Mouse (Mus musculus) left cerebral cortex, adult 11 months (tissue): ENCODE results near the gene Cacna2d2.
"Not testable (repeated sequence)": the region's sequence is repeated elsewhere in the genome, so short reads cannot be mapped to it uniquely, and the experiment has no call there.

Experiments used
- DNase-seq: peaks from one replicate; pipeline ENCODE4 v3.0.0; 2022; ENCODE audit warnings: low spot score

Gene Cacna2d2

DNA sequence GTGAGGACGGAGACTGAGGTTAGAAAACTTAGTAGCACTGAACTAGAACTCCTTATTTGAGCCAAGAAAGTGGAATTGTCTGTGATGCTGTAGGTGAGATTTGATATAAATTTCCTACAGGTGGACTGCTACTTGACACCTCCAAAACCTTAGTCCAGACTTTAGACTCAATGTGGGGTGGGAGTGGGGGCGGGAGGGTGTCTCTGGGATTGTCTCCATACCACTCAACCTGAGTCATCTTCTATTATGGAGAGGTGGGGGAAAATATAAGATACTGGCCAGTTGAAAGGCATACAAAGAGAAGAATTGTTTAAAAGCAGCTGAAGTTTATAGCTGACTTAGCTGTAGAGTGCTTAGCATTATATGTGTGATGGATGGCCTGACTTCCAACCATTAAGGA is 156.3 kb downstream of the Cacna2d2 start:
- DNase-seq: no peak

DNA sequence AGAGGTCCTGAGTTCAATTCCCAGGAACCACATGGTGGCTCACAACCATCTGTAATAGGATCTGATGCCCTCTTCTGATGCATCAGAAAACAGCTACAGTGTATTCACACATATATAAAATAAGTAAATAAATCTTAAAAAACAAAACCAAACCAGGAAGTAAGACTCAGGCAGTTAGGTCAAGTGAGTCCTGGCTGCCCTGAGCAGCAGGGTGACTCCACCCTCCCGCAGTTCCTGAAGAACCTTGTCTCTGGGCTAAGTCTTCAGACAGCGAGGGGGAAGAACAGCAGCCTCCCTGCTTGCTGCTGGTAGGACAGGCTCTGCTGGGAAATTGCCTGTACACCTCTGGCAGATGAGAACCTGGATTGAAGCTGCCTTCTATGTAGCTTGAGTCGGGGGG is 156.9 kb downstream of the Cacna2d2 start:
- DNase-seq: no peak

DNA sequence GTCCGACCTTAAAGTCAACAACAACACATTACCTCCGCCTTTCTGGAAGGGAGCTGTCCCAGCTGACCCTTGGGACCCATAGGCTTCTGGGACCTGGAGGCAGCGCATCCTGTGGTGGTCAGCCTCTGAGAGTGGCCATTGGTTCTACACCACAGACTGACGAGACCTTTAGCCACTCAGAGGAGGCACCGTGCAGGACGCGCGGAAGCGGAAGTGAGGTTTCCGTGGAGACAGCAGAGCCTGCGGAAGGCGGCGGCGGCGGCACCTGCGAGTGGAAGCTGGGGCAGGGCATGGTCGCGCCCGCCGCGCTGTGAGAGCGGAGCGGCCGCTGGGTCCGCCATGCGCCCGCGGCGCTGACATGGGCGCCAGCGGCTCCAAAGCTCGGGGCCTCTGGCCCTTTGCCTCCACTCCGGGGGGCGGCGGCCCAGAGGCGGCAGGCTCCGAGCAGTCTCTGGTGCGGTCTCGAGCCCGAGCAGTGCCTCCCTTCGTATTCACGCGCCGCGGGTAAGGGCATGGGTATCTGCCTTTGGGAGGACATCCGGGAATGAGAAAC is 163.7 kb downstream of the Cacna2d2 start, which contains the start of gene Tusc2:
Tusc2 (plus strand) TSS at position 227 of the 553 bp plus-strand sequence.
- peak; percentile 95 for DNase-seq

DNA sequence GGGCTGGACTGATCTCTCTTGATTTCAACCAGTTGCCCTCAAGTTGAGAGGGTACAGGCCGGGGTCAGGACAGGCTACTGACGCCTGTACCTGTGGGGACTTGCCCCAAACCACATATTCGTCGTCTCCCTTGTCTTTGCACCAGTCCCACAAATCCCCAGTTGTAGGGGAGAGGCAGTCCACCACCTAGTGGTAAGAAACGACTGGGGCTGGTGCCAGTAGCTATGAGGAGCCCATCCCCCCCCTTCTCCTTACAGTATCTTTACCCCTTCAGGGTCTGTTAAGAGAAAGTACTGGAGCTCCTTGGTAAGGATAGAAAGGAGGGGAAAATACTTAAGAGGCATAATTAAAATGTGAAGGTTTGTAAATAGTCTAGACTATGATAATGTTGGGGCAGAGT is 166.1 kb downstream of the Cacna2d2 start:
- not testable (repeated sequence) for DNase-seq

DNA sequence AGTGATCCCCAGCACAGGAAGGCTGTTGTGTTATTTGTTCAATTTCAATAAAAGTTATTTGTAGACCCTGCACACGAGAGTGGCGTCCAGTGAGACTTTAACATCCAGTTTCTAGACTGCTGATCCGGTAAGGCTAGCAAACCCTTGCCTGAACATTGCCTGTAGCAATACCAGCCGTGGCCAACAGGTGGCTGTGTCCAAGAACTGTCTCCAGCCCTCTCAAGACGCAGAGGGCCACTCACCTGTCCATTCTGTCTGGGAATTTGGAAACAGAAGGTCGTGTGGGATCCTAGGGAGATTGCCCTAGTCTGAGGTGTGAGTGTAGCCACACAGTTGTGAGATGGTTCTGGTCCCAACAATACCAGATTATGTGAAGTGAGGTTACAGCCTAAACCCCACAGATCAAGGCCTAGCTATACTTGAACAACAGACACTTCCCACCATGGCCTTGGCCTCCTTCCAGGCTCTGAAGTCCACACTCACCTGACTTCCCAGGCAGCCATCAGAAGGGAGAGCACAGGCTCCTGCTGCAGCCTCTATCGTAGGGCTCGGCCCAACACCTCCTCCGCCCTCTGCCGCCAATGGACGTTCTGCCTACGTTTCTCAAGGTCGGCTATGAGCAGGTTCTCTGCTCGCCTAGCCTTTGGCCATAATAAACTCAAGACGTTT is 166.8 kb downstream of the Cacna2d2 start:
- DNase-seq: no peak

DNA sequence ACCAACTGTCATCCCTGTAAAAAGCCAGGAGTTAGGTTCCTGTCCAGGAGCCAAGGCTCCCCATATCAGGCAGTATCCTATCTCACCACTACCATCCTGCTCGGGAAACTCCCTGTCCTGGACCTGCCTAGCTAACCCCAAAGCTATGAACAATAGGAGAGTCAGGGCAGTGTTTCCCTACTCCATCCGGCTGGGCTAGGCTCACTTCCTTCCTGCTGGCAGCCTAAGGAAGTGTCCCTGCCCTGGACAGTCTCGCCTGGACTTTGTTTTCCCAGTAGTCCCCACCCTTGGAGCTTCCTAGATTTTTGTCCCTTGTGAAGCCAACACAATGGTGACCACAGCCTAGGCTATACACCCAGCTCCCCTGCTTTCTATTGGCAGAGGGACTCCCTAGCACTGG is 167.4 kb downstream of the Cacna2d2 start:
- DNase-seq: no peak

DNA sequence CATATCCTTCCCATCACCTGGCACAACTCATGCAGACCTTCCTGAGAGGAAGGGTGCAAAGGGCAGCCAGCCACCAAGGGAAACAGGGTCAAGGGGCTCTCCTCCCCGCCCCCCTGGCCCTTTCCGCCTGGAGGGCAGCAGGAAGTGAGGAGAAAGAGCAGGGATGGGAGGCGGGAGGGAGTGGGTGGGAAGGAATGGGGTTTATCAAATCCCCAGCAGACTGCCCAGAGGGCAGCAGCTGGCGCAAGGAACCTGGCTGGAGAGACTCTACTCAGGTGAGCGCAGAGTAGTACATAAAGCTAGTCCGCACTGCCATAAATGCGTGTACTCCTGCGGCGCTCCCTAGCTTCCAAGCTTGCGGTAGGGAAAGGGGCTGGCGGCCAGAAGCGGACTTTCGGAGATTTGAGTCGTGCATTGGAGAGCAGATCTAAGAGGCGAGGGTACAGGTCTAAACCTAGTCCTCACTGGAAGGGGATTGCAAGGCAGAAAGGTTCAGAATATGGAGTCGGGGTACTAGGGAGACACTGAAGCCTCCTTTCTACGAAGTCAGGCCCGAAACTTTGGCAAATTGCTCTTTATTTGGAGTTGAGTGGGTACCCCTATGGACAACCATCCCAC is 168.4 kb downstream of the Cacna2d2 start, which contains the start of gene Hyal2:
Hyal2 (plus strand) TSS at position 244 of the 618 bp plus-strand sequence.
- DNase-seq: no peak

DNA sequence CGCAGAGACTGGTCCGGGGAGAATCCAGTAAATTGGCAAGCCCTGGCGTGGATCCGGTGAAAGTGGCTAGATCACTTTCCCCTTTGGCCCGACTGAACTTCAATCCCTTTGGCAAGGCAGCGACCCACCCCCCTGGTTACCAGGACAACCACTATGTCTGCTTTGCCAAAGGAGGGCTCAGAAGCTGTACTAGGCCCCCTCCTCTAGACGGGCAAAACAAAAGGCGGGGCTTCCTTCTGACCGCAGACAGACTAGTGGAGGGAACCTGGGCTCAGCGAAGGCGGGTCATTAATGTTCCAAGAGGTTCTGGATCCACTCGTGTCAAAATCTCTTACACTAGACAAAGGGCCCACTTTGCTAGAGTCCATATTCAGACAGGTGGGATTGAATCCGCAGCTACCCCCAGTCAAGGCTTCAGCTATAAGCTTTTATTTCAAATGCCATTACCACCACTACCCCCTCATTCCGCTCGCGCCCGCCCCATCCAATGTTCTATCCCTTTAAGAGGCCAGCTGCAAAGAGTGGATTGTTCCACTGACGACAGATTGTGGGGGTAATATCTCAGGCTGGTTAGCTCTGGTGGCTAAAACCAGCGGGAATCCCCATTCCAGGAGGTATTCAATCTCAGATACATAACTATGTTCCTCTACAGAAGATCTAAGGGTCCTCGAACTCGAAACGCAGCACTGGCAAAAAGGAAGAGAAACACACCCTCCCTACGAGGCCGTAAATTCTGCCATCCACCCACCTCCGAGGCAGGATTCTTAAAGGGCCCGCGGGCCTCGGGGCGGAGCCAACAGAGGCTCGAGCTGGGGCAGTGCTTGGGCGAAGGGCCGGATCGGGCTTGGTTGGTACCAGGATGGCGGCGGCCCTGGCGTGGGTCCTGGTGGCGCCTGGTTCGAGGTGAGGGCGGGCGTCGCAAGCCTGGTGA is 169.2 kb downstream of the Cacna2d2 start:
- DNase-seq: no peak

DNA sequence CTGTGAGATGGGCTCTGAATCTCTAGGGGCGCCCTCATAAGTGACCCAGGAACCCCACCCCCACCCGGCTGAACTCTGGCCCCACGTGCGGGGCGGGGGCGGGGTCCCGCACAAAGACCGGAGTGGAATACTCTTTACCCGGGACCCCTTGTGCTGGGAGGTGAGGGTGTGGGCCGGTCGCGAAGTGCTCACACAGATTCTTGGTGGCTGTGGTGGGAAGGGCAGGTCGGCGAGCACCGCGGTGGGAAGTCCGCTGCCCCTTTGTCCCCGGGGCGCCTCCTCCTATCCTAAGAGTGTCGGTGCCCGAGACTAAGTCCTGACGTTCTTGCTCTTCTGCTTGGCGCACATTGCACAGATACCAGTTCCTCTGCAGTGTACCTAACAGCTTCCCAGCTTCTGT is 169.9 kb downstream of the Cacna2d2 start:
- DNase-seq: no peak

DNA sequence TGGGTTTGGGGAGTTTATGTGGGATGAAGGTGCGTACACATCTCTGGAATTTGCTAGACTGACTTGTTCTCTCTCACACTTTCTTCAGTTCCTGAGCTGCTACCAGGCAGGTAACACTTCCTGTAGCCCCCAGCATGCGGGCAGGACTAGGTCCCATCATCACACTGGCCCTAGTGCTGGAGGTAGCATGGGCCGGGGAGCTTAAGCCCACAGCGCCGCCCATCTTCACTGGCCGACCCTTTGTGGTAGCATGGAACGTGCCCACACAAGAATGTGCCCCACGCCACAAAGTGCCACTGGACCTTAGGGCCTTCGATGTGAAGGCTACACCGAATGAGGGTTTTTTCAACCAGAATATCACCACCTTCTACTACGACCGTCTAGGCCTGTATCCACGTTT is 170.6 kb downstream of the Cacna2d2 start:
- DNase-seq: no peak

DNA sequence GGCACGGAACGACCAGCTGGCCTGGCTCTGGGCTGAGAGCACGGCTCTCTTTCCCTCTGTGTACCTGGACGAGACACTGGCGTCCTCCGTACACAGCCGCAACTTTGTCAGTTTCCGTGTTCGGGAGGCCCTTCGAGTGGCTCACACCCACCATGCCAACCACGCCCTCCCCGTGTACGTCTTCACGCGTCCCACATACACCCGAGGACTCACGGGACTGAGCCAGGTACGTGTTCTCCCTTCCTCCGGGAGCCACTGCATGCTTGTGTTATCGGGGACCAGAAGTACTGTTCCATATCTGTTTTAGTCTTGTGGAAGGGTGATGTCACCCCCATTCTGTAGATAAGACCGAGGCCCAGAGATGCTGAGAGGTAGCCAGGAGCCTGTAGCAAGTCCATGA is 171.4 kb downstream of the Cacna2d2 start:
- DNase-seq: no peak

DNA sequence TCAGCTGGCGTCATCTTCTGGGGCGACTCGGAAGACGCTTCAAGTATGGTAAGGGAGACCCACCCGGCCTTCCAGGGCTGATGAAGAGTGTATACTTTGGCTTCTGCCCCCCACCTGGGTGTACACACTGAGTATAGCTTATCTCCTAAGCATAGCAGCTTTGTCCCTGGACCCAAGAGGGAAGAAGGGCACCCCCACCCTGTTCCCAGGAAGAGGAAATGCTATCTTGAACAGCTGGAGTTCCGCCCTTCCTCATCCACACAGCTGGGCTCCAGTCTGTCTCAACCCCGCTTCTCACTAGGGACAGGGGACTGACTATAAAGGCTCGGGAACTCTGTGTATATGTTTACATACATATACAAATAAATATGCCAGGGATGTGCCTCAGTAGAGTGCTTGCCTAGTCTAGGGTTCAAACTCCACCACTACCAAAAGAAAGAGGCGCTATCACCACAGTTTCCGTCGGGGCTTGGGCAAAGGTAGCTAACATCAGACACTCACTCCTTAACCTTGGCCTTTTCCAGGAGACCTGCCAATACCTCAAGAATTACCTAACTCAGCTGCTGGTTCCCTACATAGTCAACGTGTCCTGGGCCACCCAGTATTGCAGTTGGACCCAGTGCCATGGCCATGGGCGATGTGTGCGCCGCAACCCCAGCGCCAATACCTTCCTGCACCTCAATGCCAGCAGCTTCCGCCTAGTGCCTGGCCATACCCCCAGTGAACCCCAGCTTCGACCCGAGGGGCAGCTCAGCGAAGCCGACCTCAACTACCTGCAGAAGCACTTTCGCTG is 172.3 kb downstream of the Cacna2d2 start:
- no peak for DNase-seq

DNA sequence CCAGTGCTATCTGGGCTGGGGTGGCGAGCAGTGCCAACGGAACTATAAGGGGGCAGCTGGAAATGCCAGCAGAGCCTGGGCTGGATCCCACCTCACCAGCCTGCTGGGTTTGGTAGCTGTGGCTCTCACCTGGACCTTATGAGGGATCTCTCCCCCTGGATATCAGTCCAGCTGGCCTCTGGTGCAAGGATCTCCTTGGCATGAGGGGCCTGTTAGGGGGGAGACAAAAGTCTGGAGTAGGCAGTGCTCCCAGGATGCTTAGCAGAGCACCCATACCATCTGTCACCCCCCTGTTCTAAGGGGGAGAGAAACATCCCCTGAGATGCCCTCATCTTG is 172.9 kb downstream of the Cacna2d2 start:
- DNase-seq: no peak

DNA sequence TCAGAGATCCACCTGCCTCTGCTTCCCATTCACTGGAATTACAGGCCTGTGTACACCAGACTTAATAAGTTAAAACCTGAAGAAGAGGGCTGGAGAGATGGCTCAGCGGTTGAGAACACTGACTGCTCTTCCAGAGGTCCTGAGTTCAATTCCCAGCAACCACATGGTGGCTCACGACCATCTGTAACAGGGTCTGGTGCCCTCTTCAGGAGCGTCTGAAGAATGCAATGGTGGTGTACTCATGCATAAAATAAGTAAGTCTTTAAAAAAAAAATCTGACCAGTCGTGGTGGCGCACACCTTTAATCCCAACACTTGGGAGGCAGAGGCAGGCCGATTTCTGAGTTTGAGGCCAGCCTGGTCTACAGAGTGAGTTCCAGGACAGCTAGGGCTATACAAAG is 174.4 kb downstream of the Cacna2d2 start:
- DNase-seq: not testable (repeated sequence)

DNA sequence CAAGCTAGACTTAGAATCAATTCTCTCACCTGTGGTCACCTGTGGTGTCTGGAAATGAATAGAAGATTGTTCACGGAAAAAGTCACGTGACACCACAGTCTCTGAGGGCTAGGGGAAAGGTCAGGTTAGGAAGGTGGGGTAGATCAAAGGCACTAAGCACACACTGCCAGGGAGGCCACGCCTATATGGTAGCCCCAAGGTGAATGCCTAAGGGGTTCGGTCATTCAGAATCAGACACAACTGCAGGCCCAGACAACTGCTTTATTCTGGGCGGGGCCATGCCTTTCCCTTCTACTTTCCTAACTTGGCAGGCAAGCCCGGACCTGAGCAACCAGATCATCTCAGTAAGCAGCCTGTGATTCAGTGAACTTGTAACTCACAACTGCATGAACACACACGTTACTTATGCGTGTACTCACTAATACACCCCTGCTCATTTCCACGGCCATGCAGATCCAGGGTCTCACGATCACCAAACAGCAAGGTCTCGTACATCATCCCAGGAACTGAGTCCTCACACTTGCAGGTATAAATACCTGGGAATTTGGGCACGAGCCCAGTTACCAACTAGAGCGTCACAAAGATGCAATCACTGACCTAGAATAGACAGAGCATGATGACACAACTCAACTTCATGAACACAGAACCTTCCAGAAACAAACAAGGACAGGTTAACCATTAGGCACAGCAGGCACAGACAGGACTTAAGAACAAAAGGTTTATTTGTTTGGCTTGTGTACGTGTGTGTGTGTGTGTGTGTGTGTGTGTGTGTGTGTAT is 176.4 kb downstream of the Cacna2d2 start:
- DNase-seq: no peak

DNA sequence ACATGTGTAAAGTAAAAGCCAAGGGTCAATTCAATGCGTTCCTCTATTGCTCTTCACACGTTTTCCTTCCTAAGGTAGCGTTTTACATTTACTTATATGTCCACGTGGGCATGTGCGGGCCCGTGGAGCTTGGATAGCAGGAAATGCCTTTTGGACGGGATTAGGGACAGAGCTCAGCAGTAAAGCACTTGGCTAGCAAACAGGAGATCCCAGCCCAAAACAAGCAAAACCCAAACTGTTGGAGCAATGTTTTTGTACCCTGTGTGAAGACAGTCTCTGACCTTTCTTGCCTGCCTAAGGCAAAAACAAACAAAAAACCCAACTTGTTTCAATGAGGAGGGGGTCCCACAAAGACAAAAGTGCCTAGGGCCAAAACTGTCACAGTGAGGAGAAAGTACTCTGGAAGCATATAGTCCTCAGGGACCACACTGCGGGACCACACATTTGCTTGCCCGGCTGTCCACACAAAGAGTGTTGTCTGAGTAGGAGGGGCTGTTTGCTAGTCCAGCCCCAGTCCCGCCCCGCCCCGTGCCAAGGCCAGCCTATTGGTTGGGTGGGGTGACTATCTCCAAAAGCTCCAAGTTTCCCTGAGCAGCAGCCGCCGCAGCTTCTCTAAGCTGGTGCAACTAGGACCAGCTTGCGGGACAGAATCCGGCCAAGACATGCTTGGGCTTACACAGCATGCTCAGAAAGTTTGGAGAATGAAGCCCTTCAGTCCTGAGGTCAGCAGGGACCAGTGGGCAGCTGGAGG is 177.1 kb downstream of the Cacna2d2 start, which contains the start of gene Hyal1:
Hyal1 (plus strand) TSS at position 571 of the 751 bp plus-strand sequence.
- no peak for DNase-seq

DNA sequence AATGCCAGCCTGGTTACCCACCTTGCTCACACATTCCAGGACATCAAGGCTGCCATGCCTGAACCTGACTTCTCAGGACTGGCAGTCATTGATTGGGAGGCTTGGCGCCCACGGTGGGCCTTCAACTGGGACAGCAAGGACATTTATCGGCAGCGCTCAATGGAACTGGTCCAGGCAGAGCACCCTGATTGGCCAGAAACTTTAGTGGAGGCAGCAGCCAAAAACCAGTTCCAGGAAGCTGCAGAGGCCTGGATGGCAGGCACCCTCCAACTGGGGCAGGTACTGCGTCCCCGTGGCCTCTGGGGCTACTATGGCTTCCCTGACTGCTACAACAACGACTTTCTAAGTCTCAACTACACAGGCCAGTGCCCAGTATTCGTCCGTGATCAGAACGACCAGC is 178.5 kb downstream of the Cacna2d2 start:
- no peak for DNase-seq

DNA sequence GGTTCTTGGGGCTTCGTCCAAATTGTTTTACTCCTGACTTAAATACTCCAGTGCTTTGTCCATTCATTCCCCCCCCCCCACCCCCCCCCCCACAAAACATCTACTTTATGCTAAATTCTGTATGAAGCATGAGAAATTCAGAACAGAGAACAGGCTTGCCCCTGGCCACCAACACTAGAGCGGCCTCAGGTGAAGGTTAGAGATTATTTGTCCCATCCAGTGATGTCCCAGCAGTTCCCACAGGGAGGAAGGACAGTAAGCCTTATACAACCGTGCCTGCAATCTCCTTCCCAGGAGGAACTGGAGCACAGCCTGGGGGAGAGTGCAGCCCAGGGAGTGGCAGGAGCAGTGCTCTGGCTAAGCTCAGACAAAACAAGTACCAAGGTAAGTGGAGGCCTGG is 179.2 kb downstream of the Cacna2d2 start, which contains the start of gene Naa80:
Naa80 (plus strand) TSS at position 301 of the 400 bp plus-strand sequence.
- DNase-seq: no peak
